Mouse (Mus musculus) olfactory bulb, adult 2 months (tissue): ENCODE results near the gene Mcrip2. TPM values are rescaled to one million over a fixed set of nuclear protein-coding genes. Genes with fewer than 3 reads are reported as not detected.
A peak's percentile ranks its signal among the peaks of the same experiment; 100 is the strongest.

Experiments
- H3K27ac ChIP-seq: fragments of 200-500 bp; 2 replicates; pipeline ENCODE4 v1.5.1; 2012; ENCODE audit warnings: low read depth, low read length; ENCODE audit not compliant: insufficient read depth
- H3K4me1 ChIP-seq: fragments of 200-500 bp; 2 replicates; pipeline ENCODE4 v1.6.1; 2012; ENCODE audit warnings: low read length; ENCODE audit not compliant: control insufficient read depth, insufficient read depth
- H3K4me3 ChIP-seq: fragments of 200-500 bp; 2 replicates; pipeline ENCODE4 v1.5.1; 2012; ENCODE audit warnings: mild to moderate bottlenecking, low read depth, low read length, moderate library complexity; ENCODE audit not compliant: insufficient read depth
- CTCF ChIP-seq: fragments of 200-500 bp; IDR thresholded peaks from 2 replicates; pipeline ENCODE4 v1.5.1; 2012; ENCODE audit warnings: low read depth, mild to moderate bottlenecking, low read length, moderate library complexity; ENCODE audit not compliant: insufficient read depth
- POLR2A ChIP-seq: fragments of 200-500 bp; IDR thresholded peaks from 2 replicates; pipeline ENCODE4 v1.6.1; 2012; ENCODE audit warnings: mild to moderate bottlenecking, low read depth, low read length, moderate library complexity; ENCODE audit not compliant: insufficient read depth
- WGBS: fragments of 180-500 bp; shearing (Covaris S2); methylation state at CpG from one replicate; pipeline ENCODE4 v1.1.7; 2018; 5-methylcytosine and 5-hydroxymethylcytosine counted together
- polyA plus RNA-seq: library from polyadenylated mRNA; stranded (reverse); fragments of >200 nt; gene quantifications from 2 replicates; pipeline ENCODE4 v1.2.4, GENCODE M21; 2012; ENCODE audit warnings: low replicate concordance; ENCODE audit not compliant: missing spikeins, insufficient read depth, insufficient read length

Mcrip2 gene
- not detected in 2 replicates for polyA plus RNA-seq

DNA sequence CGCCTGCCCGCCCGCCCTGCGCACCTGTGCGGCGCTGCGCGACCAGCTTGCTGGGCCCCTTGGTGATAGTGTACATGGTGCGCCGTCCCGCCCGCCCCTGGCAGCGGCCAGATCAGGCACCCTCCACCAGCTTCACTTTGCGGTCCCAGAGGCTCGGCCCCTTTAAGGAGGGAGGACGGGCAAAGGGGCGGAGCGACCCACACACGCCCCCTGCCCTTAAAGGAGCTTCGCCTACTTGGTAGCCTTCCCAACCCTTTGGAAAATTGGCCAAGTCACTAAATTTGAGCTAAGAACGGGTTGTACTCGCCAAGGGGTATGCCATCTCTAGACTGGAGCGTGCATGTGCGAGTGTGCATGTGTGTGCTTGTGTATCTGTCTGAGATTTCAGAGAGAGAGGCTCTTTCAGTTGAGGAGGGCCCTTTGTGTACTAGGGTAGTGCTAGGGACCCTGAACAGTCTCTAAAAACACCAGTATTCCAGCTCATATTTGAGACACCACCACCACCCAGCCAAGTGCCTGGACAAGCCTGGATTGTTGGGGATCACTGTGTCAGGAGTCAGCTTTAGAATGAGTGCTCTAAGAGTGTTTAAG lies at the start of gene Mcrip2:
Mcrip2 (minus strand) TSS at position 164 of the 591 bp plus-strand sequence.
- WGBS = under 1% methylated on average over 24 of the region's 24 CpGs
- H3K4me3 ChIP-seq = peak within 1 kb of the TSS; percentile 74
- H3K4me1 ChIP-seq = peaks cover 7% of the 10 kb centered on the region
- peak within 1 kb of the TSS; percentile 66 for H3K27ac ChIP-seq
- TF ChIP-seq POLR2A = peak; percentile 64
- TF ChIP-seq CTCF = 0 out of 2 replicates have a peak, but pooled peaks have one; percentile 6

DNA sequence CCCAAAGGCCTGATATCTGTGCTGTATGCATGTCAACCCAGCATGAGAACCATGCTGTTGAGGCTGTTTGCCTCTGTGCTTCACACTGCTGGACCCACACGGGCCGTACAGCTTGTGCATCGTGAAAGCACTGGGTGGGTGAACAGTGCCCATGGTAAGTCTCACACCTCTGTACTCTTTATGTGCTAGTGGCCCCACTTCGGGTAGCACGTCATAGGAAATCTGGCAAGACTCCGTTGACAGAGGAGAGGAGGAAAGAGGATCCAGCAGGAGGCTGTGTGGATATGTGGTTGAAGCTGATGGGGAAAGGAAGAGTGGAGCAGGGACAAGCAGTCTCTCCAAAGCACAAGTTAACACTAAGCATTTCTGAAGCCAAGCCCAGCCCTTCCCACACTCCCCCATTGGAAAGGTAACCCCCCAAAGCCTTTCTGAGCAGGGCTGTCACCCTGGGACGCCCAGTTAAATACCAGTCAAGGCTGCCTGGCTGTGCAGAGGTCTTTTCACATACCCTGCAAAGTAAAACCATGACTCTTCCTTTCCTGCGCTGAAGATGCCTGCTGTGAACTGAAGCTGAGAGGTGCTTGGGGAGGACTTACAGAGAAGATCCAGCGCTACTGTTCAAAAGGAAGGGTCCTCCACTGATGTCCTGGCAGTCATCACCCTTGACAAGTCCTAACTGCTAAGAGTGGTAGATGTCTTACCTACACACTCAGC lies 49.6 kb upstream of the Mcrip2 start:
- Histone ChIP-seq H3K4me1 (peaks cover 13% of the 10 kb centered on the region), H3K27ac (no peak overlapping the region), H3K4me3 (peak overlapping the region; percentile 71)
- TF ChIP-seq POLR2A (no peak), CTCF (no peak)
- WGBS = 67% methylated on average over 9 of the region's 9 CpGs

DNA sequence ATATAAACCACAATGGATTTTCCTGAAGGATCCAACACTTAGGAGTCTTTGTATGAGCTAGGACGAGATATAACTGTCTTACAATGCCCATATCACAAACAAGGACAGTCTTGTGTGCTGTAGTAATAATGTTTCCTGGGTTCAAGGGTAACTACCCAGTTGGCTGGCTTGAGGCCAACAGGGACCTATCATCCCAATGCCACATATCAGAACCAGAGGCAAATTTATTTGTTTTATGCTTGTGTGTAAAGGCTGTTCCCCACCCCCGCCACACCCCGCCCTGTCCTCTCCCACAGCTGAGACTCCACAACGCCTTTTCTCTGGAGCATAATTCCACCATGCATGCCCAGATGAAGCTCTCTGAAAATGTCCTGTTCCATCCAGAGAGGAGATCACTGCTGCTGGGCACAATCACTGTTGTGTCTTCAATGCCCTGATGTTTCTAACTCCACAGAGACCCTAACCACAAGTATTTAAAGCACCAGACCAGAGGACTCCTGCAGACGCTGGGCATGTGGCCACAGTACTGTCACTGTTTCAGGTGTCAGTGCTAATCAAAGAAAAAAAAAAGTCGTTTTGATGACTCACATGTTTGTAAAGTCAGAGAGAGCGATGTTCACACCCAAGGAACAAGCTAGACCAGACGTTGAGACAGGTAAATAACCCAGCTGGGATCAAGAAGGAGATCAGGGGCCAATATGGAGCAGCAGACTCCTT lies 48.5 kb upstream of the Mcrip2 start:
- TF ChIP-seq CTCF (no peak), POLR2A (no peak)
- Histone ChIP-seq H3K4me1 (peaks cover 13% of the 10 kb centered on the region), H3K4me3 (no peak overlapping the region), H3K27ac (no peak overlapping the region)
- WGBS = 67% methylated on average over 8 of the region's 8 CpGs

DNA sequence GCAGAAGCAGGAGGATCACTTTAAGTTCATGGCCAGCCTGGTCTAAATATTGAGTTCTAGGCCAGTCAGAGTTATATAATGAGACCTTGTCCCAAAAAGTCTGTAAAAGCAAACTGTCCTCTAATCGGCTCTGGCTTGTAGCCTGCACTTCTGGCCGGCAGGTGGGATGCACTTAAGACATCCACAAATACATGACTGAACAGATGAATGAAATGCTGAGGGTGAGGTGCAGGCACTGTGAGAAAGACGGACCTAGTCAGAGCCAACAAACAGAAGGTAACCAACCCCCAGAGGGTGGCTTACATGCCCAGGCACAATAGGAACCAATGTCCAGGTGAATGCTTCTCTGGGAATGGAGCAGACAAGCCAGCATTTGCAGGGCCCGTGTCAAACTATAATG lies 45.7 kb upstream of the Mcrip2 start:
- TF ChIP-seq CTCF (no peak), POLR2A (no peak)
- 66% methylated on average over 4 of the region's 4 CpGs for WGBS
- peaks cover 17% of the 10 kb centered on the region for H3K4me1 ChIP-seq
- peak overlapping the region; percentile 79; the same call in 1 of the 2 replicates for H3K27ac ChIP-seq
- H3K4me3 ChIP-seq = no peak overlapping the region

DNA sequence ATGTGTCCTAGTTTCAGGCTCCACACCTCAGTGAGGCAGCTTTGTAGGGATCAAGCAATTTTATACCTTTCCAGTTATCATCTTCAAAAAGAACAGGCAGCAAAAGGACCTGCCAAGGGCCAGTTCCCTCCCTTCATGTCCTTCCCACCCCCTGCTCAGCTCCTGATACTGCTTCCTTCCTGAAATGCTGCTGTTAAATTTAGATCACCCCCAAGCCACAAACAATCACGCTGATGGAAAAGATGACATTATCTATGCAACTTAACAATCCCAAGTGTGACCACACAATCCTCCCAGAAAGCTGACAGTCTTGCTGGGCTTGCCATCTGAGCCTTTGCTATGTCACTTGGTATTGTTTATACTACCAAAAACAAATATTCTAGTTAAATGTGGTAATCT lies 45.3 kb upstream of the Mcrip2 start:
- peak overlapping the region; percentile 79 for H3K27ac ChIP-seq
- H3K4me3 ChIP-seq = no peak overlapping the region
- H3K4me1 ChIP-seq = peaks cover 17% of the 10 kb centered on the region
- no peak for TF ChIP-seq POLR2A
- no peak for TF ChIP-seq CTCF
- 38% methylated on average over 1 of the region's 1 CpGs for WGBS

DNA sequence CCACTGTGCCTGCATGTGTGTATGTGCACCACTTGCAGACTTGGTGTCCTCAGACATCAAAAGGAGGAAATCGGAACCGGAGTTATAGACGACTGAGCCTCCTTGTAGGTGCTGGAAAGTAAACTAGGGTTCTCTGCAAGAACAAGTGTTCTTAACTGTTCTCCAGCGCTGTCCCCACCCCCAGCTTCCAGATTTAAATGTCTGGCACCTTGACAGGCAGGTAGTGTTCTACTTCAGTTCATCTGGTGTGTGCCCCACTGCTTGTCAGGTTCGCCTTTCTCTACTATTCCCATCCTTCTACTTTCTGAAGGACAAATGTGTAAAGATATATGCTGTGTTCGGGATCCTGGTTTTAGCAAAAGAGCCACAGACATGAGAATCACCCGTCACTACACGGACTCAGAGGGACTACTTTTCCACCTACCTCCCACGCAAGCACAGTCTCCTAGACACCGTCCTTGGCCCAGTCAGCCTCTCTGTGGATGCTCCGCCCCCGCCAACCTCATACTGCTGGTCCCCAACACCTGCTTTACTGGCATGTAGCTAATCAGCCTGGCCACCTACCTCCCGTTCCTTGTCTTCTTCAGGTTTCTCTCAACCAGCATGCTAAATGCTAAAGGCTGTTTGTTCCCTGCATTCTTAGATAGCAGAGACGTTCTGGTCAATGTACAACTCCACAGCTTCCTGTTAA lies 44.8 kb upstream of the Mcrip2 start:
- Histone ChIP-seq H3K27ac (peak overlapping the region; percentile 79), H3K4me3 (no peak overlapping the region), H3K4me1 (peaks cover 15% of the 10 kb centered on the region)
- WGBS = 53% methylated on average over 14 of the region's 14 CpGs
- no peak for TF ChIP-seq POLR2A
- TF ChIP-seq CTCF = no peak

DNA sequence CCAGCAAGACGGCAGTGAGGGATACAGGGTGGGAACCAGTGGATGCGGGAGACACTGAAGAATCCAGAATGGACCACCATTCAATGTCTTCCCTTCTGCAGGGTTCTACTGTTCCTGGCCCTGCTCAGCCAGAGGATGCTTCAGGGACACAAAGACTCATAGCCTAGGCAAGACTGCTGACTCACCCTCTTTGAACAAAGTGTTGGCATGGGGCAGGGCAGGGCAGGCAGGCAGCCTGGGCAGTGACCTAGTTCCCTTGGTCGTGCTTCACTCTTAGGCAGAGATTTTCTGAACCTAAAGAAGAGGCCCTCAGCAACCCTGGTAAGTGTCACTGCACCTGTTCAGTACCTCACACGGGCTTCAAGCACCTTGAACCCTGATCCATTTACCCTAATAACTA lies 43.3 kb upstream of the Mcrip2 start:
- Histone ChIP-seq H3K4me1 (peaks cover 12% of the 10 kb centered on the region), H3K27ac (peak overlapping the region; percentile 80), H3K4me3 (no peak overlapping the region)
- TF ChIP-seq POLR2A (no peak), CTCF (no peak)
- WGBS = 62% methylated on average over 4 of the region's 4 CpGs

DNA sequence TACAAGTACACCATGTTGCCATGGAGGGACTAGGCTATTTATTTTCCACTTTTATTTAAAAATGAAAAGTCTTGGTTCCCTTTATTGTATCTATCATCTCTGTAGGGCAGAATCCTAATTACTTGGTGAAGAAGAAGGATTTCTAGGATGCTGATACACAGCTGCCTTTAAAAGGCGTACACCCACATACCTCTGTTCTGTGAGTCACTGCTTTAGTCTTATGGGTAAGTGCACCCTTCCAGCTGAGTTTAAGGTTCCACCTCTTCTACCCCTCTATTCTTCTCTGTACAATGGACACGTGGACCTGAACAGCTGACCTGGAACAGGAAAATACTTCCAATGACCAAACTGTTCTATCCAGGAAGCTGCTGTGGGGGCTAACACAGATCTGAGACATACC lies 39.1 kb upstream of the Mcrip2 start:
- TF ChIP-seq POLR2A (no peak), CTCF (no peak)
- peaks cover 11% of the 10 kb centered on the region for H3K4me1 ChIP-seq
- H3K27ac ChIP-seq = peak overlapping the region; percentile 58; the same call in 1 of the 2 replicates
- H3K4me3 ChIP-seq = no peak overlapping the region
- 43% methylated on average over 2 of the region's 2 CpGs for WGBS
